Mouse (Mus musculus) CH12.LX (cell line): ENCODE data around the gene Hltf.

Experiments
- CTCF ChIP-seq, 2 experiments: IDR thresholded peaks in 1 of 2; conservative IDR thresholded peaks in 1 of 2; 2 replicates each; pipeline ENCODE4 v1.5.1; 2011 to 2012; ENCODE audit warnings: low read depth in 2 of 2, low read length in 2 of 2, improper control_type of control experiment in 1 of 2, inconsistent platforms in 1 of 2, mild to moderate bottlenecking in 1 of 2, moderate library complexity in 1 of 2
- EP300 ChIP-seq: IDR thresholded peaks from 2 replicates; pipeline ENCODE4 v1.6.1; 2011; ENCODE audit warnings: low read length, improper control_type of control experiment
- KAT2A ChIP-seq: IDR thresholded peaks from 2 replicates; pipeline ENCODE4 v1.6.1; 2012; ENCODE audit warnings: low read length, improper control_type of control experiment, inconsistent platforms; ENCODE audit not compliant: insufficient replicate concordance
- NELFE ChIP-seq: IDR thresholded peaks from 2 replicates; pipeline ENCODE4 v1.6.1; 2011; ENCODE audit warnings: low read depth, low read length, improper control_type of control experiment
- POLR2AphosphoS2 ChIP-seq: IDR thresholded peaks from 2 replicates; pipeline ENCODE4 v1.6.1; 2011; ENCODE audit warnings: low read depth, low read length, improper control_type of control experiment

- TF ChIP-seq NELFE, result peak; percentile 28; the same call in 1 of the 2 replicates
- no peak for TF ChIP-seq POLR2AphosphoS2
- no peak for TF ChIP-seq KAT2A
- peak in 1 of 2 experiments; percentile 94; a peak in 2 of 4 replicates for TF ChIP-seq CTCF (conservative IDR thresholded peaks at IDR 0.05 in 1 of 2, IDR thresholded peaks at IDR 0.05 in 1 of 2; ENCODE audit: low read depth in 2 of 2, low read length in 2 of 2)
- no peak for TF ChIP-seq EP300
Measured at GRCm38 (mm10) chr3:20076145-20077053, 18.8 kb downstream of the Hltf start.
